Mouse (Mus musculus) myocyte (in vitro differentiated cells): ENCODE measurements at regions not wholly inside any gene's neighbourhood (a gene's known extent, or its start where the extent isn't known, plus 50 kb on each side); places are given as distances from the start of the nearest gene placed in this dataset.

Source experiments
- E2F4 ChIP-seq: IDR thresholded peaks from one replicate; pipeline ENCODE4 v1.6.1; 2011; ENCODE audit warnings: mild to moderate bottlenecking, control low read depth, moderate library complexity; ENCODE audit not compliant: insufficient read depth
- MAX ChIP-seq: IDR thresholded peaks from one replicate; pipeline ENCODE4 v1.6.1; 2011; ENCODE audit warnings: low read depth, mild to moderate bottlenecking, control low read depth
- POLR2A ChIP-seq: IDR thresholded peaks from one replicate; pipeline ENCODE4 v1.6.1; 2011; ENCODE audit warnings: low read depth, mild to moderate bottlenecking, control low read depth, moderate library complexity; ENCODE audit not compliant: insufficient read length
- SRF ChIP-seq: IDR thresholded peaks from one replicate; pipeline ENCODE4 v1.6.1; 2011; ENCODE audit warnings: low read depth; ENCODE audit not compliant: control insufficient read depth, insufficient read length
- USF1 ChIP-seq: IDR thresholded peaks from one replicate; pipeline ENCODE4 v1.6.1; 2011; ENCODE audit warnings: low read depth, mild to moderate bottlenecking, control low read depth, moderate library complexity

GRCm38 (mm10) chrX:133372411-133372810 is 316.4 kb downstream of the Pcdh19 start:
- TF ChIP-seq POLR2A (no peak), MAX (no peak), USF1 (no peak), SRF (no peak), E2F4 (no peak)
